Mouse (Mus musculus) forebrain, embryonic 11.5 days (tissue): ENCODE measurements around the gene Ephb1. TPM values are rescaled to one million over a fixed set of nuclear protein-coding genes. Genes with fewer than 3 reads are reported as not detected.

Experiments used
- ATAC-seq: fragments of 200-750 bp; cut with Nextera tagmentation; replicated peaks from 2 replicates; pipeline ENCODE4 v1.8.0; 2017; ENCODE audit warnings: moderate TSS enrichment; ENCODE audit not compliant: low FRiP score
- DNase-seq: peaks from one replicate; pipeline ENCODE4 v3.0.0-alpha.2; 2017; ENCODE audit warnings: low spot score
- H3K27ac ChIP-seq: fragments of 300-500 bp; sonication (generic); 2 replicates; pipeline ENCODE4 v1.5.1; 2014; ENCODE audit warnings: low read depth, low read length
- H3K27me3 ChIP-seq: fragments of 300-500 bp; sonication (generic); 2 replicates; pipeline ENCODE4 v1.6.1; 2014; ENCODE audit warnings: mild to moderate bottlenecking, low read length, mixed read lengths; ENCODE audit not compliant: control insufficient read depth, insufficient read depth
- H3K36me3 ChIP-seq: fragments of 300-500 bp; sonication (generic); 2 replicates; pipeline ENCODE4 v1.6.1; 2014; ENCODE audit warnings: mild to moderate bottlenecking, low read length, moderate library complexity, mixed read lengths; ENCODE audit not compliant: control insufficient read depth, insufficient read depth
- H3K4me1 ChIP-seq: fragments of 300-500 bp; sonication (generic); replicated peaks from 2 replicates; pipeline ENCODE4 v1.6.1; 2014; ENCODE audit warnings: low read length, mixed read lengths; ENCODE audit not compliant: control insufficient read depth, insufficient read depth
- H3K4me2 ChIP-seq: fragments of 300-500 bp; sonication (generic); 2 replicates; pipeline ENCODE4 v1.6.1; 2014; ENCODE audit warnings: low read depth, mild to moderate bottlenecking, low read length, moderate library complexity, mixed read lengths; ENCODE audit not compliant: severe bottlenecking
- H3K4me3 ChIP-seq: fragments of 300-500 bp; sonication (generic); 2 replicates; pipeline ENCODE4 v1.5.1; 2014; ENCODE audit warnings: low read depth, low read length
- H3K9ac ChIP-seq: fragments of 300-500 bp; sonication (generic); 2 replicates; pipeline ENCODE4 v1.6.1; 2014; ENCODE audit warnings: low read length
- H3K9me3 ChIP-seq: fragments of 300-500 bp; sonication (generic); 2 replicates; pipeline ENCODE4 v1.6.1; 2016; ENCODE audit warnings: low read length, mixed read lengths; ENCODE audit not compliant: control insufficient read depth
- WGBS: fragments of 180-500 bp; shearing (Covaris S2); extraction: QIAGEN DNeasy Blood & Tissue Kit; methylation state at CpG from one replicate; pipeline ENCODE4 v1.1.7; 2014; 5-methylcytosine and 5-hydroxymethylcytosine counted together
- polyA plus RNA-seq: library from polyadenylated mRNA; unstranded; fragments of >200 nt; fragmentation: Nextera tagmentation; extraction: Ambion mirVana; gene quantifications from 2 replicates; pipeline ENCODE4 v1.2.1, GENCODE M21; 2014

Ephb1 gene
- polyA plus RNA-seq, 1 experiment from 2014 or later = 19.9 TPM

DNA sequence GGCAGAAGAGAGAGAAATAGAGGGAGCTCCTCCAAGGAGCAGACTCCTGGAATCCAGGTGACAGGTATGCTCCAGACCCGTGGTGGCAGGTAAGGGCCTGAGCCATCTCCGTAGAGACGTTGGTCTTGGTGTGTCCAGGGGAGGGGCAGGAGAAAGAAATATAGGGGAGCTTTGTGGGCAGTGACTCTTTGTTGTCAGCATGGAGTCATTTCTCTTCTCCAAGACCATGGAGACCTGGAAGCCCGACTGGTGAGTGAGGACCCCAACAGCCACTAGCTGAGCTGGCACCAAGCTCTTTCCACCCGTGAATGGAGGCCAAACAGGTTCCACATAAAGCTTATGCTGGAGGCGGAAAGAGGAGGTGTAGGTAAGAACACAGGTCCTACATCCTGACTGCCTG, 4.4 kb downstream of the Ephb1 start:
- Histone ChIP-seq H3K9me3 (no peaks in the 10 kb centered on the region), H3K9ac (no peak overlapping the region), H3K4me3 (no peak overlapping the region), H3K36me3 (no peaks in the 10 kb centered on the region), H3K4me2 (no peak overlapping the region), H3K27ac (no peak overlapping the region), H3K4me1 (peaks cover 11% of the 10 kb centered on the region), H3K27me3 (peaks cover 20% of the 10 kb centered on the region; the same call in 1 of the 2 replicates)
- WGBS = 82% methylated on average over 6 of the region's 6 CpGs
- DNase-seq (peak; percentile 30), ATAC-seq (no peak)

DNA sequence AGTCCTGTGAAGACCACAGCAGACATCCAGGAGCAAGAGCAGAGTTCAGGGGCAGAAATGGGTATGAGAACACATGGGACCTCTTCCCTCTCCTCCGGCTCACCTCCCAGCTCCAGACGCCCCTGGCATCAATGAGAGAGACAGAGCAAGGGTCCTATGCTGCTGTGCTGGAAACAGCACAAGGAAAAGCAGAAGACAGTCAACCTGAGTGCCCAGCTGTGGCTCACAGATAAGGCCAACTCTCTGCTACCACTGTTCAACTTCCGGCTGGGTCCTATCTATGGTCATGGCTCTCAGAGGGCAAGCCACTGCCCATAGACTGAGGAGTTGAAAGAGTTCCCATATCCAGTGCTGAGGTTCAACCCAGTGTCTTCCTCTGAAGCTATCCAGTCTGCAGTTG, 7.7 kb downstream of the Ephb1 start:
- Histone ChIP-seq H3K36me3 (no peaks in the 10 kb centered on the region), H3K27me3 (peaks cover 10% of the 10 kb centered on the region; the same call in 1 of the 2 replicates), H3K9ac (no peak overlapping the region), H3K4me1 (peaks cover 5% of the 10 kb centered on the region), H3K4me2 (no peak overlapping the region), H3K27ac (no peak overlapping the region), H3K9me3 (no peaks in the 10 kb centered on the region), H3K4me3 (no peak overlapping the region)
- WGBS = 86% methylated on average over 3 of the region's 3 CpGs
- ATAC-seq (no peak), DNase-seq (peak; percentile 37)

DNA sequence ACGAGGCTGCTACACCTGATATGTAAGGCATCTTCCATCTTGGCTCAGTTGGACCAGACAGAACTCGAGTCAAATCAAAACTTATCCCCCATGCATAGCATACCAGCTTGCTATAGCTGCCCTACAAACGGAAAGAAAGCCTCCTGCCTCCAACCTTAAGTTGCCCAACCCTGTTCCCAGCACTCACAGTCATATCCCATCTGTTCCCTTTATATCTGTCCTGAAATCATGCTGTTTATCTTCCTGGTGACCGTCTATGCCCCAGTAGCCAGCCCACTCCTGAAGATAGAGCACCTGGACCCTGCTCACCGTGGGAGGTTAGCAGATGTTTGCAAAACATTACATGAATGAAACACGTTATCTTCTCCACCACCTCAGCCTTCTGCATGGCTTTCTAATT, 9.0 kb downstream of the Ephb1 start:
- no peaks in the 10 kb centered on the region for H3K9me3 ChIP-seq
- no peak for ATAC-seq
- no peaks in the 10 kb centered on the region for H3K36me3 ChIP-seq
- H3K4me2 ChIP-seq = no peak overlapping the region
- no peak overlapping the region for H3K9ac ChIP-seq
- WGBS = 81% methylated on average over 6 of the region's 6 CpGs
- no peak overlapping the region for H3K4me3 ChIP-seq
- H3K4me1 ChIP-seq = peaks cover 7% of the 10 kb centered on the region; the same call in 1 of the 2 replicates
- no peak overlapping the region for H3K27ac ChIP-seq
- H3K27me3 ChIP-seq = peaks cover 2% of the 10 kb centered on the region; the same call in 1 of the 2 replicates
- DNase-seq = no peak

GRCm38 (mm10) chr9:102345047-102345446, 9.4 kb downstream of the Ephb1 start:
- ATAC-seq = no peak
- no peaks in the 10 kb centered on the region for H3K9me3 ChIP-seq
- no peak overlapping the region for H3K4me3 ChIP-seq
- no peaks in the 10 kb centered on the region for H3K36me3 ChIP-seq
- peaks cover 7% of the 10 kb centered on the region; the same call in 1 of the 2 replicates for H3K4me1 ChIP-seq
- H3K27ac ChIP-seq = no peak overlapping the region
- no peak overlapping the region for H3K9ac ChIP-seq
- peak; percentile 31 for DNase-seq
- 81% methylated on average over 9 of the region's 9 CpGs for WGBS
- H3K27me3 ChIP-seq = peaks cover 2% of the 10 kb centered on the region; the same call in 1 of the 2 replicates
- no peak overlapping the region for H3K4me2 ChIP-seq

- no peaks in the 10 kb centered on the region for H3K36me3 ChIP-seq
- H3K9ac ChIP-seq = no peak overlapping the region
- no peak overlapping the region for H3K4me3 ChIP-seq
- H3K27me3 ChIP-seq = peaks cover 2% of the 10 kb centered on the region; the same call in 1 of the 2 replicates
- no peak overlapping the region for H3K4me2 ChIP-seq
- H3K9me3 ChIP-seq = no peaks in the 10 kb centered on the region
- H3K4me1 ChIP-seq = peaks cover 7% of the 10 kb centered on the region; the same call in 1 of the 2 replicates
- WGBS = 82% methylated on average over 10 of the region's 10 CpGs
- DNase-seq (peak; percentile 41), ATAC-seq (no peak)
- H3K27ac ChIP-seq = no peak overlapping the region
Observed at GRCm38 (mm10) chr9:102344086-102344930, 10.2 kb downstream of the Ephb1 start.

DNA sequence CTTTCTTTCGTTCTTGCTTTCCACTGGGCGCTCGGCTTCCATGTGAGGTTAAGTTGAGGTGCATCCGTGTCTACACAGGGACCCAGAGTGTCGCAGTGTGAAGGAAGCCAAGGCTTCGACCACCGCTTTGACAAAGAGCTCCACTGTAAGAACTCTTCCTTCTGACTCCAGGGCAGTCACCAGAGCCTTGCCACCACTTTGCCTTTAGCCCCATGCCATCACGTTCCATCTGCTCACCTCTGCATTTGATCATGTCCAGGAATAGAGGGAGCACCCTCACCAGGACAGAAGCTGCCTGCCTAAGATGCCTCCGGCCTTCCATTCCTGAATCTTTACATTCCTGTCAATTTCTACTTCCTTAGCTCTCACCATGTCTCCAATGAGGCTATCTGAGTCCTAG, 11.4 kb downstream of the Ephb1 start:
- DNase-seq (peak; percentile 42), ATAC-seq (no peak)
- Histone ChIP-seq H3K9me3 (no peaks in the 10 kb centered on the region), H3K36me3 (no peaks in the 10 kb centered on the region), H3K4me2 (no peak overlapping the region), H3K27ac (no peak overlapping the region), H3K4me1 (peaks cover 7% of the 10 kb centered on the region; the same call in 1 of the 2 replicates), H3K27me3 (peaks cover 2% of the 10 kb centered on the region; the same call in 1 of the 2 replicates), H3K4me3 (no peak overlapping the region), H3K9ac (no peak overlapping the region)
- WGBS = 95% methylated on average over 9 of the region's 9 CpGs

GRCm38 (mm10) chr9:102342026-102342425, 12.5 kb downstream of the Ephb1 start:
- peaks cover 7% of the 10 kb centered on the region; the same call in 1 of the 2 replicates for H3K4me1 ChIP-seq
- no peak overlapping the region for H3K27ac ChIP-seq
- no peaks in the 10 kb centered on the region for H3K27me3 ChIP-seq
- no peaks in the 10 kb centered on the region for H3K9me3 ChIP-seq
- H3K4me3 ChIP-seq = no peak overlapping the region
- ATAC-seq (no peak), DNase-seq (peak; percentile 19)
- 43% methylated on average over 3 of the region's 3 CpGs for WGBS
- no peaks in the 10 kb centered on the region for H3K36me3 ChIP-seq
- no peak overlapping the region for H3K9ac ChIP-seq
- H3K4me2 ChIP-seq = no peak overlapping the region

DNA sequence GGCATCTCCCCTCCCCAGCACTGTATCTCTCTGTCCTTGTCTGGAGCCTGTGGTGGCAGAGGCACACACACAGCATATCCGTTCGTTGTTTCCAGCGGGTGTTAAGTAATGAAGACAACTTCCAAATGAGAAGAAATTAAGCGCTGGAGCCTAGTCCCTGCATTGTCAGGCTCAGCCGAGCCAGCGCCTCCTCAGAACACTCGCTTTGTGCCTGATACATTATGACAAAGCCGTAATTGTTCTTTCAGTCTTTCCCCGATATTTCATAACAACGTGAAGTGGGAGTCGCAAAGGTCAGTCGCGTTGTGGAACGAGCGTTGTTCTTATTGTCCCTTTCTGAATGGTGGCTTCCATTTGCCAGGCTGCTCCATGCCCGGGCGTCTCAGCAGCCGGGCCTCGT, 13.7 kb downstream of the Ephb1 start:
- 61% methylated on average over 19 of the region's 19 CpGs for WGBS
- DNase-seq (peak; percentile 51), ATAC-seq (no peak)

More for the DNA sequence above, 13.7 kb downstream of the Ephb1 start:
- no peak overlapping the region for H3K9ac ChIP-seq
- H3K9me3 ChIP-seq = no peaks in the 10 kb centered on the region
- H3K4me3 ChIP-seq = no peak overlapping the region
- no peak overlapping the region for H3K4me2 ChIP-seq
- no peak overlapping the region for H3K27ac ChIP-seq
- no peaks in the 10 kb centered on the region for H3K36me3 ChIP-seq
- peaks cover 7% of the 10 kb centered on the region; the same call in 1 of the 2 replicates for H3K4me1 ChIP-seq
- no peaks in the 10 kb centered on the region for H3K27me3 ChIP-seq
